Mouse (Mus musculus) fat pad, adult 2 months (tissue): ENCODE data around the gene Orm2.

Experiments used
- DNase-seq: peaks from one replicate; pipeline ENCODE4 v3.0.0-alpha.2; 2011; ENCODE audit warnings: low read depth, low spot score; ENCODE audit errors: extremely low read depth

The Orm2 gene

GRCm38 (mm10) chr4:63375367-63375766 is 13.1 kb downstream of the Orm2 start:
- no peak for DNase-seq

- DNase-seq: no peak
These were observed 15.2 kb downstream of the Orm2 start for GRCm38 (mm10) chr4:63377483-63377882.

- DNase-seq: no peak
These were observed 20.6 kb downstream of the Orm2 start for GRCm38 (mm10) chr4:63382676-63383369.

- DNase-seq: no peak
These were observed 21.2 kb downstream of the Orm2 start for GRCm38 (mm10) chr4:63383474-63383873.

- DNase-seq: no peak
These were observed 22.0 kb downstream of the Orm2 start for GRCm38 (mm10) chr4:63384262-63384661.

- no peak for DNase-seq
These were observed 23.0 kb downstream of the Orm2 start for GRCm38 (mm10) chr4:63385253-63385652.

- no peak for DNase-seq
These were observed 23.5 kb downstream of the Orm2 start for GRCm38 (mm10) chr4:63385784-63386183.

GRCm38 (mm10) chr4:63388029-63388428 is 25.8 kb downstream of the Orm2 start:
- DNase-seq: no peak

GRCm38 (mm10) chr4:63389121-63389886 is 27.1 kb downstream of the Orm2 start:
- DNase-seq: no peak

GRCm38 (mm10) chr4:63389887-63390528 is 27.8 kb downstream of the Orm2 start:
- DNase-seq: no peak

GRCm38 (mm10) chr4:63391322-63391721 is 29.1 kb downstream of the Orm2 start:
- DNase-seq: no peak

GRCm38 (mm10) chr4:63397981-63398537 is 35.8 kb downstream of the Orm2 start:
- no peak for DNase-seq

GRCm38 (mm10) chr4:63398854-63399609 is 36.8 kb downstream of the Orm2 start:
- no peak for DNase-seq

GRCm38 (mm10) chr4:63399691-63400270 is 37.5 kb downstream of the Orm2 start:
- DNase-seq: no peak

- DNase-seq: no peak
These were observed 38.5 kb downstream of the Orm2 start for GRCm38 (mm10) chr4:63400541-63401306.

- no peak for DNase-seq
These were observed 39.4 kb downstream of the Orm2 start for GRCm38 (mm10) chr4:63401620-63402019.

GRCm38 (mm10) chr4:63402056-63402455 is 39.8 kb downstream of the Orm2 start:
- no peak for DNase-seq

GRCm38 (mm10) chr4:63402558-63402957 is 40.3 kb downstream of the Orm2 start:
- DNase-seq: no peak

GRCm38 (mm10) chr4:63403040-63403959 is 41.1 kb downstream of the Orm2 start, which contains the start of gene Akna:
Akna (minus strand) TSS chr4:63403354.
- DNase-seq: no peak
